Mouse (Mus musculus) thymus, postnatal 10 days (tissue): ENCODE results near the gene Osbpl2.

ENCODE experiments used
- DNase-seq, 2 experiments: peaks; one replicate each; pipeline ENCODE4 v3.0.0; 2021; ENCODE audit warnings: low spot score in 2 of 2

The Osbpl2 gene

GRCm38 (mm10) chr2:180104659-180105377 lies 14.3 kb upstream of the Osbpl2 start:
- no peak for DNase-seq

DNA sequence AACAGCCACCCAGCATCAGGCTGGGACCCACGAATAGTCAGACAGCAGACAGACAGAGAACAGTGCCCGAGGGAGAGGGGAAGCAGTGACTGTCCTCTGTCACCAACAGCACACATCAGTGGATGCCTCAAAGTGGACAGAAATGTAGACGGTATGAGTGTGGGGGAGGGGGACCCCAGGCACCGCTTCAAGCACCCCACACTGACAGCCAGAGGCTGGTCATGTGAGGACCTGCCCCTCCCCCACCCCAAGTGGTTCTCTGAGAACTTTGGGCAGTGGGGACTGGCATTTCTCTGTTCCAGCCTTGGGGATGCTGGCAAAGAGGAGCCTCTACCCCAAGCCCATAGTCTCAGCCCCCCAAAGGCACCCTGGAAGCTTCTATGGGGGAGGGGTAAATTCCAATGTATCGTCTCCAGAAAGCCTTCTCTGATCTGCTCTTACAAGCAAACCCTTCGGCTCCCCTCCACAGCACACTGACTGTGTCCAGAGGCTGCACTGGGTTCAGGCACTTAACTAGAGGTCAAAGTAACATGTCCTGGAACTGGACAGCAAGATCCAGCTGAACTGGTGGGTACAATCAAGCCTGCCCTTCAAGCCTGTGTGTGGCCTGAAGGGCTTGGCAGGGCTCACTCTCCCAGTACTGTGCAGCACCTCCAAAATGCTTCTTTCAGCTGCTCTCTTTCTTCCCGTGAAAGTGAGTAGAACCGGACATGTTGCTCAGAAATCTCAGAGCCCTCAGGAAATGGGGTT lies 13.5 kb upstream of the Osbpl2 start:
- DNase-seq: no peak

GRCm38 (mm10) chr2:180107081-180107480 lies 12.0 kb upstream of the Osbpl2 start:
- peak in 1 of 2 experiments; percentile 57 for DNase-seq

DNA sequence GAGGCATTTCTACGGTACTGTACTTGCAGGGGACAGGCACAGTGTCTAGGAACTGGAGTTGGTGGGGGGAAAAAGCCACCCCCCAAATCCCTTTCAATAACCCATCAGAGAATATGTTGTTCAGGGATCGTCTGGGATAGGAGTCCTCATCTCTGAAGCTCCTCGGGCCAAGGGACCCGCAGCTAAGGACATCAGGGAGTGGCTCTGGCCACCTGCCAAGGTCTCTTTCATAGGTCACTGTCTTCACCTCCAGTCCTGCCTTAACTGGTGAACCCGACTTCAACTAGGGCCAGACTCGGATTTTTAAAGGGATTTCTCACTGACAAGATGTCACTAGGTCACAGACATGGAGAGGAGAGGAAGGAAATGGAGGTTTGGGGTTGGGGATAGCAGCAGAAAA lies 10.8 kb upstream of the Osbpl2 start:
- DNase-seq: no peak

DNA sequence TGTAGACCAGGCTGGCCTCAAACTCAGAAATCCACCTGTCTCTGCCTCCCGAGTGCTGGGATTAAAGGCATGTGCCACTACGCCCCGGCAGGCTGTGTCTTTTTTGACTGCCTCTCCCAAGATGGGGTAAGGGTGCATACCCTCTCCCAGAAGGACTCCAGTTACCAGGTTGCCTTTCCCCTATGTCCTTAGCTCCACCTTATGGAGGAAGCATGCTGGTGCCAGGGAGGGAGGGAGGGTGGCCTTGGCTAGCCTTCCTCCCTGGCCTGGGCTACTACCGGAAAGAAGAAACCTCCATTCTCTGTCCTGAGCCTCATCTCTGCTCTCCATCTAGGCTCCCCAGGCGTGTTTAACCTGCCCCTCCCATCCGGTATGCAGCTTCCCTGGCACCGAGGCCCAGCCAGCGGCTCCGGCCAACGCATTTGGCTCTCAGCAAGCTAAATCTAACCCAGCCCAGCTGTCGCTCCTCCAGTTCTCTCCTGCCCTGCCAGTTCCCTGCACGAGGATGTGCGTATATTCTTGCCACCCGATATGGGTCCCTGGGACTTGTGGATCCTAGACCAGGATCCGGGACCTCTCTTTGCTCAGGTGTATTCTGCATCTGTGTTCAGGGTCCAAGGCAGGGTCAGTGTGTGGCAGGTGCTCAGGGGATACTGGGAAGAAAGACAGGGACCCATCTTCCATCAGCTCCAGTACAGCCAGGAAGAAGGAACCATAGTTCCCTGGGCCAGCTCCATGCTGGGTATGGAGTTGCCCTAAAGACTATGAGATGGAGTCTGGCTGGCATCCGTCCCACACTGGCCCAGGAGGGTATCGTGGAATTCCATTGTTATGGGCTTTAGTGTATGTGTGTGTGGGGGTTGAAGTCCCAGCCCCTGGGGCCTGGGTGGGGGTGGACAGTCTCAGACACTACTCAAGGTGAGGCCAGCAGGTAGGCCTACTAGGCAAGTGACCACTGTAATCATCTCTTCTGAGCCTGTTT lies 4.9 kb upstream of the Osbpl2 start:
- DNase-seq: no peak

- no peak for DNase-seq
These were observed 3.8 kb upstream of the Osbpl2 start for GRCm38 (mm10) chr2:180115279-180115678.

- no peak for DNase-seq
These were observed 3.0 kb upstream of the Osbpl2 start for GRCm38 (mm10) chr2:180116081-180116493.

DNA sequence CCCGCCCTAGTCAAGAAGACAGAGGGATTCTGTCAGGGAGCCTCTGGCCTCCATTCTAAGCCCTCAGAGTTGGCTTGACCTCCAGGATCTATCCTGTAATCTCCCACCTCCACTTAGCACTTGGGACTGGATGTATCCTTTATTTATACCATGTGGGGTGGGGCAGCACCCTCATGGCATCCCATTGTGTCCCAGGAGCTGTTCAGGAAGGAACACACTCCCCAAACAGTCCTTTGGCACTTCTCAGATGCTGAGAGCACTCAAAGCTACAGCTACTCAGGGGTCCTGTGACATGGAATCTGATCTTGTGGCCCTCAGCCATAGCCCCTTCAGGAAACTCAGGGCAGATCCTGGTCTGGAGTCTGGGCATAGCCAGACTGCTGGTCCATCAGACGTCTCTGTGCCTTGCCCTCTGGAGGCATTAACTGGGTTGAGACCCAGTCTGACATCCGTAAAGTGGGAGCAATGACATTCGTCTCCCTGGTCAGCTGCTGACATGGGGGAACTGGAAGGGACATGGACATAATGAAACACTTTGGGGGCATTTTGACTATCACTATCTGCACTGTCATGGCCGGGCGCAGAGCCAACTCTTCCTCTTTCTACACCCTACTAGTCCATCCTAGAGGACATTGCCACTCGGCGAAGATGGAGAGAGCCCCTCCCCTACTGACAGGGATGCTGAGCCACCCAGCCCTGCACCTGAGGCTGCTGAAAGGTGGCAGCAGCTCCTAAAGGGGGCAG lies 2.2 kb upstream of the Osbpl2 start:
- DNase-seq: no peak

DNA sequence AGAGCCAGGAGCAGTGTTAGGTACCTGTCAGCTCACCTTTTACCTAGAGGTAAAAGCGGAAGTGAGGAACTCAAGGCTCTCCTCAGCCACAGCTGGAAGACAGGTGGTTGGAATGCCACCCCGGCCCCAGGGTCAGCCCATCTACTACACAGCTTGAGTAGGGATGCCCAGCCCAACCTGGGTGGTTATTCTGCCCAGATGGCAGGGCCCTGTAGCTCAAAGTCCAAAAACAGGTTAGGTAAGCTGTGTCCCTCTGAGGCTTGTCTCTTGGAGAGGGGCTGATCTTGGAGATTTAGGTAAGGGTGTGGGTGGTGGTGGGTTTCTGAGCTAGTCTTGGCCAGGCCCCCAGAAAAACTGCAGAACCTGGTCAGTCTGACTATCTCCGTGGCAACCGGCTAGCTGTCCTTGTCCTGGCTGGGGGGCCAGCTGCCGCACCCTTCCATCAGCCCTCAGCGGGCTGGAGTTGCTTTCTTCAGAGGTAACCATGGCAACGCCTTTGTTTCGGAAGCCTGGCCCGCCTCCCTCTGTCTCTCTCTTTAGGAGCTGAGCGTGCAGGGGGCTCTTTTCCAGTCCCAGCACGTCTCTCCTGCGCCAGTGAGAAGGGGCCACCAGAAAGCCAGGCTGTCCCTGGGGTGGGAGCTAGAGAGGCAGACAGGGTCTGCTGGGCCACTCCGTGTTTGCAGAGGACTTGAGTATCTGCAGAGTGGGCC lies 1.5 kb upstream of the Osbpl2 start:
- no peak for DNase-seq

- DNase-seq: peak in 1 of 2 experiments; percentile 38
These were observed 559 bp downstream of the Osbpl2 start for GRCm38 (mm10) chr2:180119439-180120291.

- DNase-seq: no peak
These were observed 1.2 kb downstream of the Osbpl2 start for GRCm38 (mm10) chr2:180120292-180120761.

- DNase-seq: no peak
These were observed 5.1 kb downstream of the Osbpl2 start for GRCm38 (mm10) chr2:180124192-180124591.

- no peak for DNase-seq
These were observed 7.1 kb downstream of the Osbpl2 start for GRCm38 (mm10) chr2:180126195-180126594.

DNA sequence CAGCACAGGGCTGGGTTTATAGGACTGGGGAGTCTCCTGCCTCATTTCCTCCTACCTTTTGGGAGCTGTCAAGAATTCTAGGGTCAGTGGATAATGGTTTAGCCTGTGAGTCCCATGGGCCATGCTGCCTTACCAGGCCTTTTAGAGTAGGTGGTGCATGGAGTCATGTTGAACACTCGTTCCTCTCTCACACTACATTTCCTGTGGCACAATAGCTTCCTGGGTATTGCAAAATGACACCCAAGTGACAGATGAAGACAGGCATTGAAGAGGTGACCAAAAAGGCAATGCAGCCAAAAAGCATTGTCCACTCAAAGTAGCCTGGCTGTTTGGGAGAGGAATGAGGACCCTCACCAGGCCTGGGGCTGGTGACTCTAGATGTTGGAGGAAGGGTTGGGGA lies 8.6 kb downstream of the Osbpl2 start:
- no peak for DNase-seq

DNA sequence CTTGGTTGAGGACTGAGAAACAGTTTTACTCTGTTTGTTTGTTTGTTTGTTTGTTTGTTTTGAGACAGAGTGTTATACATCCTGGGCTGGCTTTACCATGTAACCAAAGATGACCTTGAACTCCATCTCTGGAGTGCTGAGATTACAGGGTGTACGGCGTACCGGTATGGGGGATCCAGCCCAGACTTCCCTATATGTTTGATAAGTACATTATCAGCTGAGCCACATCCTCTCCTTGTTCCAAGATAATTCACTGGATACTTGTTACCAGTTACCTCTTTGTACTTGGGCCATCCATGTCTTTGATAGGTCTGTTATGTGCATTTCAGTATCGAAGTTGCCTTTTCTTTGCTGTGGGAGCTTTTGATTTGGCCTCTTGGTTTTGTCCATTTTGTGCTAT lies 14.1 kb downstream of the Osbpl2 start:
- no peak for DNase-seq

DNA sequence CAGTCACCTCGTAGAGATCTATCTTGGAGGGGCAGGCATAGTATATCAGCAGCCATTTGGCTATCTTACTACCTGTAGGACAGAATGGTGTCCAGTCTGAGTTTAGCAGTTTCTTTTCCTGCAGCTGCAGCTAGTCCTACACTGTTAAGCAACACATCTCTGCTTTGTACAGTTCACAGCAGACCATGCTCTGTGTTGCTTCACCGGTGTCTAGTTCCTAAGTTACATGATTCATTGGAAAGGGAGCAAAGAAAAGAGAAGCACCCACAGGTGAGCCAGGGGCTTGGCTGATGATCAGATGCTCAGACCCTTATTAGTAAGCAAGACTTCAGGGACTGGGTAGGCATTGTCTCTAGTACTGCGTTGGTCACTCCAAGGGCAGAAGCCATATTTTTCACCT lies 14.8 kb downstream of the Osbpl2 start:
- DNase-seq: no peak

DNA sequence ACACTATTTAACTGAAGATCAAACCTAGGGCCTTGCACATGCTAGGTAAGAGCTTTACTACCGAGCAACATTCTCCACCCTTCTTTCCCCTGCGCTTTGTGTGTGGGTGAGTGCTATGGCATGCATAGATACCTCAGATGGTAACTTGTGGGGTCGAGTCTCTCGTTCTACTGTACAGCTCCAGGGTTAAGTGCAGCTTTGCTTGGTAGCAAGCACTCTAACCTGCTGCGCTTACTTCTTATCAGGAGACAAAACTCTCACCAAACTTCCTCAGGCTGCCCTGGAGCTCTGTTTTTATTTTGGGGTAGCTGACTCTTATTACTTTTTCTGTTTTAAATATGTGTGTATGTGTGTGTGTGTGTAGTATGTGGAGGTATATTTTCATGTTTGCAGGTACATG lies 16.3 kb downstream of the Osbpl2 start:
- DNase-seq: no peak

- DNase-seq: no peak
These were observed 27.0 kb downstream of the Osbpl2 start for GRCm38 (mm10) chr2:180146091-180146490.

DNA sequence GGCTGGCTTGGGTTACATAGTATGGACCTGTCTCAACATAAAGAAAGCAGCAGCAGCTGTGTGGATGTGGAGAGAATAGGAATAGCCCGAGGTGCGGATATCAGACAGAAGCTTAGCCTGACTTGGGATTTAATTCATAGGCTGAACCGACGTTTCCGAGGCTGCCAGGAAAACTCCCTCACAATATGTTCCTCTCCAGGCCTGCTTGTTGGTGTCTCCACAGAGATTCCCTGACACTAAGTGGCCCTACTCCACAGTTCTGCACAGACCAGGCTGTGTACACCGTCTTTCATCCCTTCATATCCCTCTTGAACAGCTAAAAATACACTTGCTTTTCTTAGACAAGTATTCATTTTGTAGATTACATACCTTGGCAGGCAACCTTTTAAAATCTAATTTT lies 28.3 kb downstream of the Osbpl2 start:
- no peak for DNase-seq

- DNase-seq: no peak
These were observed 29.4 kb downstream of the Osbpl2 start for GRCm38 (mm10) chr2:180148551-180148950.
